Mouse (Mus musculus) intestine, postnatal 0 days (tissue): ENCODE data around the gene Gtf2e1. TPM values are rescaled to one million over a fixed set of nuclear protein-coding genes. Genes with fewer than 3 reads are reported as not detected.

Experiments used
- ATAC-seq: fragments of 200-750 bp; cut with Nextera tagmentation; 2 replicates; pipeline ENCODE4 v1.8.0; 2017; ENCODE audit warnings: mild to moderate bottlenecking, moderate TSS enrichment, moderate library complexity
- H3K27ac ChIP-seq: fragments of 300-500 bp; sonication (generic); 2 replicates; pipeline ENCODE4 v1.5.1; 2014; ENCODE audit warnings: mild to moderate bottlenecking, low read depth, low read length, moderate library complexity
- H3K27me3 ChIP-seq: fragments of 300-500 bp; sonication (generic); replicated peaks from 2 replicates; pipeline ENCODE4 v1.6.1; 2014; ENCODE audit warnings: low read length, mixed read lengths; ENCODE audit not compliant: control insufficient read depth, insufficient read depth
- H3K36me3 ChIP-seq: fragments of 300-500 bp; sonication (generic); 2 replicates; pipeline ENCODE4 v1.6.1; 2014; ENCODE audit warnings: mild to moderate bottlenecking, moderate library complexity; ENCODE audit not compliant: control insufficient read depth, insufficient read depth
- H3K4me1 ChIP-seq: fragments of 300-500 bp; sonication (generic); replicated peaks from 2 replicates; pipeline ENCODE4 v1.6.1; 2014; ENCODE audit warnings: antibody characterized with exemption, low read length, mixed read lengths; ENCODE audit not compliant: control insufficient read depth, insufficient read depth
- H3K4me2 ChIP-seq: fragments of 300-500 bp; sonication (generic); replicated peaks from 2 replicates; pipeline ENCODE4 v1.6.1; 2014; ENCODE audit warnings: low read depth, mild to moderate bottlenecking, moderate library complexity
- H3K4me3 ChIP-seq: fragments of 300-500 bp; sonication (generic); 2 replicates; pipeline ENCODE4 v1.5.1; 2014; ENCODE audit warnings: low read depth, low read length
- H3K9ac ChIP-seq: fragments of 300-500 bp; sonication (generic); 2 replicates; pipeline ENCODE4 v1.6.1; 2014; ENCODE audit warnings: mild to moderate bottlenecking, low read depth, low read length
- H3K9me3 ChIP-seq: fragments of 300-500 bp; sonication (generic); 2 replicates; pipeline ENCODE4 v1.6.1; 2016; ENCODE audit warnings: mixed run types; ENCODE audit not compliant: control insufficient read depth
- CTCF ChIP-seq: sonication (generic); IDR thresholded peaks from 2 replicates; pipeline ENCODE4 v1.5.1; 2016; ENCODE audit warnings: low read depth, mild to moderate bottlenecking, control low read depth, antibody characterized with exemption, moderate library complexity
- WGBS: fragments of 180-500 bp; shearing (Covaris S2); extraction: QIAGEN DNeasy Blood & Tissue Kit; methylation state at CpG from one replicate; pipeline ENCODE4 v1.1.7; 2014; 5-methylcytosine and 5-hydroxymethylcytosine counted together
- polyA plus RNA-seq: library from polyadenylated mRNA; unstranded; fragments of >200 nt; fragmentation: Nextera tagmentation; extraction: Ambion mirVana; gene quantifications from 2 replicates; pipeline ENCODE4 v1.2.1, GENCODE M21; 2015

Gtf2e1 gene
- polyA plus RNA-seq, 1 experiment from 2014 or later: 9.7 TPM

GRCm38 (mm10) chr16:37478311-37479291, 61.0 kb downstream of the Gtf2e1 start:
- TF ChIP-seq CTCF: no peak
- no peaks in the 10 kb centered on the region for H3K27me3 ChIP-seq
- no peak overlapping the region for H3K9ac ChIP-seq
- no peak for ATAC-seq
- WGBS: 88% methylated on average over 10 of the region's 10 CpGs
- no peak overlapping the region for H3K4me3 ChIP-seq
- no peaks in the 10 kb centered on the region for H3K36me3 ChIP-seq
- no peaks in the 10 kb centered on the region for H3K9me3 ChIP-seq
- no peaks in the 10 kb centered on the region for H3K4me1 ChIP-seq
- no peak overlapping the region for H3K27ac ChIP-seq
- no peak overlapping the region for H3K4me2 ChIP-seq

DNA sequence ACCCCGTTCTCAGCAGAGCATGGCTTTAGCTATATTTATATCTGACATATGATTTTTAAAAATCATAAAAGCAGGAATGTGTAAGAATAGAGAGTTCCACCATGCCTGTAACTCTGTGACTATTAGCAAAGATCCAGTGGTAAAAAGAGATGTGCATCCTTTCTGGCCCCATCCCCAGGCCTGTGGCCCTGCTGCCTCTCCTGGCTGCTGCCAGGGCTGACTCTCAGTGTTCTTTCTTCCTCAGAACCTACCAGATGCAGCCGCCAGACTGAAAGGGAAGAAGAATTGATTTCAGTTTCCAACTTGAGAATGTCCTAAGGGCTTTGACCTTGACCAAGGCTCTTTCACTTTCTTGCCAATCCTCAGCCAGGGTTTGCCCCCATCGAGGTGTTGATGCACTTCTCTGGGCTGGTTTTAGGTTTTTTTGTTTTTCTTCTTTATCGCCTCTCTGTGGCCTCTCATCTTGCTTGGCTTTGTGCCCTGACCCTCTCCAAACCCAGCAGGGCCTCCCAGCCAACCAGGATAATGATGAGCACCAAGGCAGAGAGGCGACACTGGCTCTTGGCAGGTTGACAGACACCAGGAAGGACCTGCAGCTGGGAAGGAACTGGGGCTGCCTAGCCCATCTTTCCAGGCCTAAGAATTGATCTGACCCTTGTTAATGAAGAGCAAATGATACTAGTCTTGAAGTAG, 66.8 kb downstream of the Gtf2e1 start:
- H3K4me3 ChIP-seq: no peak overlapping the region
- no peaks in the 10 kb centered on the region for H3K27me3 ChIP-seq
- no peak overlapping the region for H3K4me2 ChIP-seq
- no peak for ATAC-seq
- TF ChIP-seq CTCF: no peak
- no peak overlapping the region for H3K9ac ChIP-seq
- H3K9me3 ChIP-seq: no peaks in the 10 kb centered on the region
- WGBS: 57% methylated on average over 5 of the region's 5 CpGs
- H3K27ac ChIP-seq: no peak overlapping the region
- no peaks in the 10 kb centered on the region for H3K4me1 ChIP-seq
- no peaks in the 10 kb centered on the region for H3K36me3 ChIP-seq

DNA sequence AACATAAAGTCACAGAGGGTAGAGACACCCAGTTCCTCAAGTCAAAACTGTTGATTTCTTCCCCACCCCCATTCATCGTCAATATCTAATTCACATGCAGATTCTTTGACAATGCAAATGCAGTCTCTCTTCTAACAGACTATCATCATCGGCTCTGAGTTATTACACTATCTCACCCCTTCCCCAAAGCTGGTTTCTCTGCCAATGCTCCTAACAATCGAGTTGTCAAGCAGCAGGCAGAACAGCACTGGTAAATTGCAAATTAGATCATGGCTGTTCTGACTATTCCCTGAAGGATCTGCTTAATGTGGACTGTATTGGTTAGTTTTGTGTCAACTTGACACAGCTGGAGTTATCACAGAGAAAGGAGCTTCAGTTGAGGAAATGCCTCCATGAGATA, 70.0 kb downstream of the Gtf2e1 start:
- Histone ChIP-seq H3K27ac (no peak overlapping the region), H3K4me3 (no peak overlapping the region), H3K36me3 (no peaks in the 10 kb centered on the region), H3K4me2 (no peak overlapping the region), H3K27me3 (no peaks in the 10 kb centered on the region), H3K9me3 (no peaks in the 10 kb centered on the region), H3K9ac (no peak overlapping the region), H3K4me1 (no peaks in the 10 kb centered on the region)
- ATAC-seq: no peak
- WGBS: 83% methylated on average over 3 of the region's 3 CpGs
- no peak for TF ChIP-seq CTCF

DNA sequence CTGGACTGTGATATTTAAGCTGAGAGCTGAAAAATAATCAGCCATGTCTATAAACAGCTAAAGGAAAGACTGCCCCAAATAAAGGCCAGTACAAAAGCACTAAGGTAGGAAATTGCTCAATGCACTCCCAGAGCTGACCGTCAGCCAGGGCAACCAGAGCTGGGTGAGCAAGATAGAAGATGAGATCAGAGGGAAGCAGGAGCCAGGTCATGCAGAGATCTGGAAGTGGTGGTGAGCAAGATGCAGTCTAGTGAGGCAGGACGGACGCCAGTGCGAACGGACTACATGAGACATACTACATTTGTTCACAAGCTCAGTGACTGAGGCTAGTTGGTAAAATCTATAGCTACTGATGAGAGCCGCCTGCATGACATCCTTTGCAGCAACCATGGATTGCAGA, 75.6 kb downstream of the Gtf2e1 start:
- Histone ChIP-seq H3K4me1 (no peaks in the 10 kb centered on the region), H3K9me3 (no peaks in the 10 kb centered on the region), H3K36me3 (no peaks in the 10 kb centered on the region), H3K27ac (no peak overlapping the region), H3K27me3 (no peaks in the 10 kb centered on the region), H3K4me2 (no peak overlapping the region), H3K9ac (no peak overlapping the region), H3K4me3 (no peak overlapping the region)
- ATAC-seq: no peak
- TF ChIP-seq CTCF: no peak
- WGBS: 91% methylated on average over 6 of the region's 6 CpGs

DNA sequence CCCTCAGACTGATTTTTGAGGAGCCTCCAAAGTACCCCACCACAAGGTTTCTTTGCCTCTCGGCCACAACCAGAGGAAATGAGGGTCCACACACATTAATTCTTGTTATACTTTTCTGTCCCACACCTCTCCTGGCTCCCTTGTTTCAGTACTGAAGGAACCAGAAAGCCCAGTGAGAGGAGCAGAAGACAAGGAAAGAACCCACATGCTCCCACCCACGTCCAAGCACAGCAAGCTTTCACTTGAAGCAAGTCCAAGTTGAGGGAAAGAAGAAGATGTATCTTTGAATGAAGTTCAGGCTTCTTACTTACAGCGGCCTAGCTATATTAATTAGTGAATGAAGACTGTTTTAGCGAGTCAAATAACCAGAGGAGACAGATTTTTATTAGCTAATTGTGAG, 76.7 kb downstream of the Gtf2e1 start:
- WGBS: 77% methylated on average over 4 of the region's 4 CpGs

DNA sequence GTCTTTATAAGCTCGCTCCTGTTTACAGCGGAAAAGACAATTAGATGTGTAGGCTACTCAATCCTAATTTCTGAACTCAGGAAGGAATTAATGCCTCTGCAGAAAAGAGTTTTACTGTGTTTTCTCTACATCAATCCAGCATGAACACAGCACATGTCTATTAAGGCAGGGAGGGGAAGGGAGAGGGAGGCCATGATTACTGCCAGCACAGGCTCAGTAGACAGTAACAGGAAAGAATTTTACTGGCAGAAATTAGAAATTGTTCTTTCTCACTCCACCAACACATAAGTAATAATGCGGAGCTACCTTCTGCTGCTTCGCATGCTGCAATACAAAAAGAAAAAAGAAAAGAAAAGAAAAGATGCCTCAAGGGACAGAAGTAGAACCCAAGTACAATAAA, 78.0 kb downstream of the Gtf2e1 start:
- H3K36me3 ChIP-seq: no peaks in the 10 kb centered on the region
- no peaks in the 10 kb centered on the region for H3K4me1 ChIP-seq
- no peak overlapping the region for H3K27ac ChIP-seq
- H3K4me3 ChIP-seq: no peak overlapping the region
- no peaks in the 10 kb centered on the region for H3K9me3 ChIP-seq
- no peaks in the 10 kb centered on the region for H3K27me3 ChIP-seq
- TF ChIP-seq CTCF: no peak
- ATAC-seq: no peak
- 94% methylated on average over 4 of the region's 4 CpGs for WGBS
- H3K9ac ChIP-seq: no peak overlapping the region
- no peak overlapping the region for H3K4me2 ChIP-seq

More for the DNA sequence above, 76.7 kb downstream of the Gtf2e1 start:
- no peak for ATAC-seq
- Histone ChIP-seq H3K9ac (no peak overlapping the region), H3K9me3 (no peaks in the 10 kb centered on the region), H3K27ac (no peak overlapping the region), H3K27me3 (no peaks in the 10 kb centered on the region), H3K36me3 (no peaks in the 10 kb centered on the region), H3K4me1 (no peaks in the 10 kb centered on the region), H3K4me2 (no peak overlapping the region), H3K4me3 (no peak overlapping the region)
- TF ChIP-seq CTCF: no peak

Other genes starting within 250 kb of the Gtf2e1 start
- gene Stxbp5l, start 154.8 kb downstream of the Gtf2e1 start, polyA plus RNA-seq: 0.95 and 1.5 TPM in 2 replicates
- 25.6 and 27.4 TPM in 2 replicates for gene Rabl3, start 96 bp upstream of the Gtf2e1 start, polyA plus RNA-seq
- gene Hgd, start 40.4 kb upstream of the Gtf2e1 start, polyA plus RNA-seq: 2.7 and 4.2 TPM in 2 replicates
- 117 and 120 TPM in 2 replicates for gene Ndufb4, start 114.7 kb upstream of the Gtf2e1 start, polyA plus RNA-seq
- gene Fstl1, start 237.1 kb upstream of the Gtf2e1 start, polyA plus RNA-seq: 125 and 139 TPM in 2 replicates